Mouse (Mus musculus): Measurements from ENCODE around the gene Akap9. TPM values are rescaled to one million over a fixed set of nuclear protein-coding genes. Genes with fewer than 3 reads are reported as not detected.
A peak's percentile ranks its signal among the peaks of the same experiment; 100 is the strongest.
"Not testable (repeated sequence)": the region's sequence is repeated elsewhere in the genome, so short reads cannot be mapped to it uniquely, and the experiment has no call there.

Akap9 gene
- total RNA-seq (2012; rRNA removed): 15.9 and 16.0 TPM in 2 replicates
- polyA plus RNA-seq (2012; ENCODE audit: insufficient read depth in 1 of 2, insufficient read length in 2 of 2, low read depth in 1 of 2, low replicate concordance in 2 of 2, missing spikeins in 1 of 2): 10 to 100 TPM; 17.3 to 29.3 TPM

GRCm38 (mm10) chr5:3927801-3928689 lies at the start of gene Akap9:
Gene Akap9 (plus strand): TSS chr5:3928054.
- H3K4me1 ChIP-seq (ENCODE audit: control insufficient read depth in 1 of 2, insufficient read depth in 2 of 2, low read length in 2 of 2): peaks cover 0 to 4% of the 10 kb centered on the region in 2 experiments; a peak in 2 of 4 replicates
- peak; percentile 71 for DNase-seq (ENCODE audit: low read depth, low spot score)
- H3K9ac ChIP-seq (ENCODE audit: control insufficient read depth, low read depth, low read length, poor library complexity, severe bottlenecking): peak within 1 kb of the TSS; percentile 97
- peaks cover 22% of the 10 kb centered on the region for H3K79me2 ChIP-seq (ENCODE audit: control insufficient read depth, insufficient read depth, low read length, poor library complexity)
- TF ChIP-seq HCFC1 (IDR thresholded peaks at IDR 0.05; ENCODE audit: low read depth, low read length) (peak; percentile 17), NRF1 (IDR thresholded peaks at IDR 0.05; ENCODE audit: insufficient read depth, low read depth, low read length, poor library complexity, severe bottlenecking) (peak; percentile 48; the same call in 1 of the 2 replicates), POLR2A (IDR thresholded peaks at IDR 0.05; ENCODE audit: control insufficient read depth in 1 of 2, insufficient read depth in 1 of 2, low read depth in 1 of 2, low read length in 2 of 2, poor library complexity in 1 of 2) (peak; percentile 72 to 88), MXI1 (IDR thresholded peaks at IDR 0.05; ENCODE audit: low read depth, low read length) (peak; percentile 50; the same call in 1 of the 2 replicates), NELFE (IDR thresholded peaks at IDR 0.05; ENCODE audit: low read depth, low read length) (peak; percentile 54), E2F4 (IDR thresholded peaks at IDR 0.05; ENCODE audit: borderline replicate concordance, low read depth, low read length) (no peak), POLR2AphosphoS5 (IDR thresholded peaks at IDR 0.05; ENCODE audit: borderline replicate concordance, low read depth, low read length) (no peak)
- no peaks in the 10 kb centered on the region for H3K9me3 ChIP-seq (replicated peaks; ENCODE audit: insufficient read depth, low read length)
- H3K36me3 ChIP-seq (ENCODE audit: control insufficient read depth in 1 of 2, insufficient read depth in 2 of 2, low read length in 2 of 2): peaks cover 0 to 7% of the 10 kb centered on the region in 2 experiments; a peak in 2 of 4 replicates
- no peaks in the 10 kb centered on the region for H3K27me3 ChIP-seq (ENCODE audit: control insufficient read depth in 1 of 2, insufficient read depth in 2 of 2, low read length in 2 of 2)
- peak within 1 kb of the TSS; percentile 98 to 99 for H3K4me3 ChIP-seq (ENCODE audit: control insufficient read depth in 1 of 2, insufficient read depth in 1 of 2, low read depth in 2 of 2, low read length in 2 of 2)
- H3K27ac ChIP-seq (ENCODE audit: control insufficient read depth, low read depth, low read length): peak within 1 kb of the TSS; percentile 77

GRCm38 (mm10) chr5:3886862-3887261 lies 41.0 kb upstream of the Akap9 start:
- H3K79me2 ChIP-seq (ENCODE audit: control insufficient read depth, insufficient read depth, low read length, poor library complexity); H3K36me3 ChIP-seq (ENCODE audit: control insufficient read depth in 1 of 2, insufficient read depth in 2 of 2, low read length in 2 of 2); H3K4me1 ChIP-seq (ENCODE audit: control insufficient read depth in 1 of 2, insufficient read depth in 2 of 2, low read length in 2 of 2): not testable (repeated sequence)

DNA sequence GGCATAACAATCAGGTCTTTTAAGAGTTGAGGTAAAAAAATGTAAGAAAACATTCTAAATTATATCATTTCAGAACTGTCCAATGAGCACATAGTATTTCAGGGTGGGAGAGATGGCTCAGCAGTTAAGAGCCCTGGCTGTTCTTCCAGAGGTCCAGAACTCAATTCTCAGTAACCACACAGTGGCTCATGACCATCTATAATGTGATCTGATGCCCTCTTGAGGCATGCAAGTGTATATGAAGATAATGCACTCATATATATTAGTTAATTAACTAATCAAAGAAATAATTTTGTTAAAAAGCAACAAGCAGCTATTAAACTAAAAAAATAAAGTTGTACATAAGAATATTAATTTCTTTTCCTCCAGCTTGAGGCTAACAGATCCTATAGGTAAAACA lies 38.7 kb upstream of the Akap9 start:
- Histone ChIP-seq H3K9ac (ENCODE audit: control insufficient read depth, low read depth, low read length, poor library complexity, severe bottlenecking) (no peak overlapping the region), H3K9me3 (replicated peaks; ENCODE audit: insufficient read depth, low read length) (no peaks in the 10 kb centered on the region), H3K27me3 (ENCODE audit: control insufficient read depth in 1 of 2, insufficient read depth in 2 of 2, low read length in 2 of 2) (no peaks in the 10 kb centered on the region), H3K36me3 (ENCODE audit: control insufficient read depth in 1 of 2, insufficient read depth in 2 of 2, low read length in 2 of 2) (peaks cover 0 to 7% of the 10 kb centered on the region in 2 experiments; a peak in 2 of 4 replicates), H3K79me2 (ENCODE audit: control insufficient read depth, insufficient read depth, low read length, poor library complexity) (peaks cover 3% of the 10 kb centered on the region), H3K4me3 (ENCODE audit: control insufficient read depth in 1 of 2, insufficient read depth in 1 of 2, low read depth in 2 of 2, low read length in 2 of 2) (no peak overlapping the region), H3K27ac (ENCODE audit: control insufficient read depth, low read depth, low read length) (no peak overlapping the region), H3K4me1 (ENCODE audit: control insufficient read depth in 1 of 2, insufficient read depth in 2 of 2, low read length in 2 of 2) (no peaks in the 10 kb centered on the region; a peak in 2 of 4 replicates)
- DNase-seq (ENCODE audit: low read depth, low spot score): peak; percentile 53
- TF ChIP-seq MAFK (IDR thresholded peaks at IDR 0.05; ENCODE audit: borderline replicate concordance, low read depth, low read length) (no peak), RCOR1 (IDR thresholded peaks at IDR 0.05; ENCODE audit: low read depth, low read length) (no peak), TCF12 (IDR thresholded peaks at IDR 0.05; ENCODE audit: low read depth, low read length) (no peak), ZC3H11A (IDR thresholded peaks at IDR 0.05; ENCODE audit: low read depth, low read length) (peak; percentile 49; the same call in 1 of the 2 replicates), GATA1 (IDR thresholded peaks at IDR 0.05; ENCODE audit: low read depth, low read length) (no peak), CTCF (IDR thresholded peaks at IDR 0.05 in 2 of 3, conservative IDR thresholded peaks at IDR 0.05 in 1 of 3; ENCODE audit: control insufficient read depth in 1 of 3, insufficient read depth in 1 of 3, low read depth in 2 of 3, low read length in 3 of 3, poor library complexity in 1 of 3, severe bottlenecking in 1 of 3) (peak in 1 of 3 experiments; percentile 57; a peak in 2 of 6 replicates), RAD21 (IDR thresholded peaks at IDR 0.05; ENCODE audit: low read depth, low read length) (peak; percentile 62), SMC3 (IDR thresholded peaks at IDR 0.05; ENCODE audit: low read depth, low read length) (peak; percentile 64), MAX (IDR thresholded peaks at IDR 0.05; ENCODE audit: low read length) (no peak), GABPA (IDR thresholded peaks at IDR 0.05; ENCODE audit: low read depth, low read length) (no peak)

More at GRCm38 (mm10) chr5:3886862-3887261, 41.0 kb upstream of the Akap9 start:
- H3K27ac ChIP-seq (ENCODE audit: control insufficient read depth, low read depth, low read length); H3K9me3 ChIP-seq (replicated peaks; ENCODE audit: insufficient read depth, low read length); DNase-seq (ENCODE audit: low read depth, low spot score); H3K4me3 ChIP-seq (ENCODE audit: control insufficient read depth in 1 of 2, insufficient read depth in 1 of 2, low read depth in 2 of 2, low read length in 2 of 2); H3K27me3 ChIP-seq (ENCODE audit: control insufficient read depth in 1 of 2, insufficient read depth in 2 of 2, low read length in 2 of 2); H3K9ac ChIP-seq (ENCODE audit: control insufficient read depth, low read depth, low read length, poor library complexity, severe bottlenecking): not testable (repeated sequence)
